In genomic region chr17:75920240-75920639, GRCm38 (mm10) we compare ENCODE assay signal across 16 mouse cellular contexts.
DNase-seq lines count a peak whose midpoint lies in the region; ATAC-seq and TF ChIP-seq lines count a peak whose summit lies in the region.
"Had no signal": no experiment of that assay in that cellular context is flagged by ENCODE, and none has a peak within 500 bp of the region (broad histone marks: within the 10 kb centered on the region; RNA-seq: fewer than 3 reads in every experiment).

No protein-coding gene starts in this region.

- DNase-seq in forebrain, embryonic 14.5 days (ENCODE audit: low spot score), result peak; percentile 51
- no peak for DNase-seq in forebrain, embryonic 11.5 days (ENCODE audit: low spot score)
- DNase-seq in brain, embryonic 14.5 days (ENCODE audit: low read depth), result peak; percentile 71
- DNase-seq in right cerebral cortex, postnatal 36 days (ENCODE audit: low spot score in 2 of 2), result no peak
- no peak for DNase-seq in frontal cortex, postnatal 14 days (ENCODE audit: low spot score in 2 of 2)
- DNase-seq: adrenal gland, adult 2 months; adrenal gland, postnatal 10 days; adrenal gland, postnatal 25 days; cerebellum, adult 11-12 months; cerebellum, adult 2 months; cerebellum, adult 9-10 months; cerebellum, postnatal 10 days; cerebellum, postnatal 25 days had no signal

- no peak for TF ChIP-seq POLR2A in brain, embryonic 14.5 days (IDR thresholded peaks at IDR 0.05; ENCODE audit: borderline replicate concordance, extremely low read depth, insufficient read depth, insufficient read length, poor library complexity, severe bottlenecking)

- no peak overlapping the region for H3K27ac ChIP-seq in forebrain, embryonic 14.5 days (ENCODE audit: low read depth, low read length)
- no peak overlapping the region for H3K27ac ChIP-seq in forebrain, embryonic 11.5 days (ENCODE audit: low read depth, low read length)
- H3K27ac ChIP-seq in forebrain, embryonic 16.5 days (ENCODE audit: low read length), result no peak overlapping the region
- H3K27ac ChIP-seq: embryonic facial prominence, embryonic 10.5 days; embryonic facial prominence, embryonic 12.5 days had no signal

- no peaks in the 10 kb centered on the region for H3K36me3 ChIP-seq in forebrain, embryonic 14.5 days (ENCODE audit: control insufficient read depth, insufficient read depth, low read length)
- no peaks in the 10 kb centered on the region for H3K36me3 ChIP-seq in forebrain, embryonic 11.5 days (ENCODE audit: control insufficient read depth, insufficient read depth, low read length)
- no peaks in the 10 kb centered on the region for H3K36me3 ChIP-seq in forebrain, embryonic 16.5 days (ENCODE audit: control insufficient read depth, insufficient read depth)
- H3K36me3 ChIP-seq: embryonic facial prominence, embryonic 10.5 days; embryonic facial prominence, embryonic 12.5 days had no signal

- 68% methylated on average over 2 of the region's 2 CpGs for WGBS in forebrain, embryonic 14.5 days
- 89% methylated on average over 2 of the region's 2 CpGs for WGBS in forebrain, embryonic 11.5 days
- 52% methylated on average over 2 of the region's 2 CpGs for WGBS in forebrain, embryonic 16.5 days

- no peak overlapping the region for H3K4me3 ChIP-seq in forebrain, embryonic 14.5 days (ENCODE audit: low read depth, low read length)
- H3K4me3 ChIP-seq in forebrain, embryonic 11.5 days (ENCODE audit: low read depth, low read length), result no peak overlapping the region
- no peak overlapping the region for H3K4me3 ChIP-seq in forebrain, embryonic 16.5 days (replicated peaks; ENCODE audit: low read length)
- H3K4me3 ChIP-seq: embryonic facial prominence, embryonic 10.5 days; embryonic facial prominence, embryonic 12.5 days had no signal

- H3K27me3 ChIP-seq in forebrain, embryonic 14.5 days (replicated peaks; ENCODE audit: control insufficient read depth, insufficient read depth, low read length), result no peaks in the 10 kb centered on the region
- no peaks in the 10 kb centered on the region for H3K27me3 ChIP-seq in forebrain, embryonic 11.5 days (ENCODE audit: control insufficient read depth, insufficient read depth, low read length)
- H3K27me3 ChIP-seq in forebrain, embryonic 16.5 days (replicated peaks; ENCODE audit: control insufficient read depth, insufficient read depth, low read length), result no peaks in the 10 kb centered on the region
- H3K27me3 ChIP-seq: embryonic facial prominence, embryonic 12.5 days had no signal

- no peak overlapping the region for H3K4me2 ChIP-seq in forebrain, embryonic 14.5 days (ENCODE audit: low read length)
- no peak overlapping the region for H3K4me2 ChIP-seq in forebrain, embryonic 11.5 days (ENCODE audit: low read depth, low read length, severe bottlenecking)
- no peak overlapping the region for H3K4me2 ChIP-seq in forebrain, embryonic 16.5 days (ENCODE audit: low read length)
- H3K4me2 ChIP-seq: embryonic facial prominence, embryonic 12.5 days had no signal

- H3K4me1 ChIP-seq in forebrain, embryonic 14.5 days (ENCODE audit: control insufficient read depth, insufficient read depth, low read length), result no peaks in the 10 kb centered on the region; the same call in 1 of the 2 replicates
- no peaks in the 10 kb centered on the region for H3K4me1 ChIP-seq in forebrain, embryonic 11.5 days (replicated peaks; ENCODE audit: control insufficient read depth, insufficient read depth, low read length)
- H3K4me1 ChIP-seq in forebrain, embryonic 16.5 days (replicated peaks; ENCODE audit: control insufficient read depth, insufficient read depth, low read length), result no peaks in the 10 kb centered on the region
- H3K4me1 ChIP-seq: embryonic facial prominence, embryonic 10.5 days; embryonic facial prominence, embryonic 12.5 days had no signal

- TF ChIP-seq CTCF in brain, embryonic 14.5 days (IDR thresholded peaks at IDR 0.05; ENCODE audit: borderline replicate concordance, extremely low read depth, insufficient read depth, insufficient read length), result no peak

- no peak overlapping the region for H3K9ac ChIP-seq in forebrain, embryonic 14.5 days (ENCODE audit: low read length)
- H3K9ac ChIP-seq in forebrain, embryonic 11.5 days (ENCODE audit: low read length), result no peak overlapping the region
- H3K9ac ChIP-seq in forebrain, embryonic 16.5 days (replicated peaks; ENCODE audit: low read depth, low read length), result no peak overlapping the region
- H3K9ac ChIP-seq: embryonic facial prominence, embryonic 12.5 days had no signal

- ATAC-seq in forebrain, embryonic 14.5 days, result peak; percentile 66
- no peak for ATAC-seq in forebrain, embryonic 11.5 days (replicated peaks; ENCODE audit: low FRiP score)
- ATAC-seq in forebrain, embryonic 16.5 days, result peak; percentile 75

- no peaks in the 10 kb centered on the region for H3K9me3 ChIP-seq in forebrain, embryonic 14.5 days (replicated peaks; ENCODE audit: control insufficient read depth, low read length)
- no peaks in the 10 kb centered on the region for H3K9me3 ChIP-seq in forebrain, embryonic 11.5 days (ENCODE audit: control insufficient read depth, low read length)
- no peaks in the 10 kb centered on the region for H3K9me3 ChIP-seq in forebrain, embryonic 16.5 days (ENCODE audit: control insufficient read depth, low read length)
- H3K9me3 ChIP-seq: embryonic facial prominence, embryonic 10.5 days; embryonic facial prominence, embryonic 12.5 days had no signal

Comparison
In these comparisons a context has a peak if more than half of its experiments do, and no peak if none do; other contexts are left out.
1. DNase-seq: peak in forebrain, embryonic 14.5 days (single experiment) and brain, embryonic 14.5 days (single experiment); none in forebrain, embryonic 11.5 days (single experiment), right cerebral cortex, postnatal 36 days (0 of 2) and frontal cortex, postnatal 14 days (0 of 2).